Mouse (Mus musculus) T-helper 2 cell (primary cell): ENCODE measurements at regions not wholly inside any gene's neighbourhood (a gene's known extent, or its start where the extent isn't known, plus 50 kb on each side); places are given as distances from the start of the nearest gene placed in this dataset.

Source experiments
- in situ Hi-C: fragments of 300-600 bp; cut with MboI, MseI; formaldehyde crosslinking; loops from one replicate; pipeline ENCODE4 v1.15.1; 2025; ENCODE audit warnings: high pct_unique_total_duplicates

DNA sequence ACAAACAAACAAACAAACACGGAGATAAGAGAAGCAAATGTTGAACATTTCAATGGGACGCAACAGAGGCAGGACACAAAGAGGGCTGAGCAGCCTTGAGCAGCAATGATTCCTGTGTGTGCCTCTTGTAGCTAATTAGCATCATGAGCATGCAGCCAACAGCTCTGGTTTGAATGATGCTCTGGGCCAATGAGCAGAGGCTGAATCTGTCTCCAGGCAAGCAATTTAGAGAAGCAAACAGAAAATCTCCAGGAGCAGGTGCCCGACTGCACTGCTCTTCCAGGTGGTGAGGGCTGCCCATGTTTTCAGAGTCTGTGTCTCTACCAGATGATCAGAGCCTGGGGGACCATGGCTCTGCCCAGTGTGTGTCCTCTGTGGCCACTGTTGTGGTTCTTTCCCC is 532.2 kb upstream of the Tnp1 start:
- in situ Hi-C loops = no loop called here

DNA sequence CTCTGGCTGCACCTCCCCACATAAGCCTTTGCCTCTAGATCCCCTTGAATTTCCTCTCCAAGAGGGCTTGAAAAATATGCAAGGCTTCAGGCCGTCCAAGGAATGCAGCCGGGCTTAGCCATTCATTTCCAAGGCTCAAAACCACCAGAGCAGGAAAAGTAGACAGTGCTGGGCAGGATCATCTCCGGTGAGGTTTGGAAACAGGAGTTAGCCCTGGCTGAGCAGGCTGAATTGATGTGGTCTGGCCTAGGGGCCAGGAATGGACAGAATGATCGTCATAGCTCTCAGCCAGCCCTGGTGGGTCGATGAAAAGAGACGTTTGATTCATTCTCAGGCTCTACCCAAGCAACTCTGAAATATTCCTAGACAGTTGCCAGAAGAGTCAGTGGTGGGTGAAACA is 529.7 kb upstream of the Tnp1 start:
- in situ Hi-C loops = no loop called here

DNA sequence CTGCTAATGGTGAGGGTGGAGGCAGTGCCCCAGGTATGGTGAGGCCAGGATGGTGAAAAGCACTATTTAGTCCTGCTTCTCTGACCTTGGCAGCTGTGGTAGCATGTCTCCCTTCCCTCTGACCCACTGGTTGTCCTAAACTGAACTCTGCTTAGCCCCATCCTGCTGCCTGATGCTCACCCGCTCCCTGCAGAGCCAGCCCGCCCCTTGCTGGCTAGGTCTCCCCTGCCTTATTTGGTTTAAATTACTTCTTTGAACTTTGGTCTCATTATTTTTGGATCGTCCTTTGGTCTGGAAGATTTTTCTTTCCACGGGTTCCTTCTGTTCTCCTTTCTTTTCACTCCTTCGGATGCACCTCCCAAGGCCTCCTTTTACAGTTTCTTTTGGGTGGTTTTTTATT is 525.7 kb upstream of the Tnp1 start:
- in situ Hi-C loops = no loop called here

DNA sequence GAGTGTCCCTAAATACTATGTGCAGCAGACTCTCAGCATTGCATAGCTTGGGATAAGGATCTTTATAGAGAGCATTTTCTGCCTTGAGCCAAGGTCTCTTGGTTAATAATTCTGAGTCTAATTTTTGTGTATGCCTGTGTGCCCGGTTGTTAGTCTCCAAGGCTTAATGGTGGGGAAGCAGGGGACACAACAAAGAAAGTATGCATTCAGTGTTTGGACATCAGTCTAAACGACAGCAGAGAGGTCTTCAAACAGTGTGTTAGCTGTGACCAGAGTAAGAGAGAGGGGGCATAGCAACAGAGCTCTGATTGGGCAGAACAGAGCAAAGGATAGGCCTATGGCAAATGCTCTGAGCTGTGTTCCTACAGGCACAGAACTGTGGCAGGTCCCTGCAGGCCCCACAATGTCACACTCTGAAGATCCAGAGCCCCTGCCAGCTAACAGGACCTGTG is 522.7 kb upstream of the Tnp1 start:
- in situ Hi-C loops = no loop called here

DNA sequence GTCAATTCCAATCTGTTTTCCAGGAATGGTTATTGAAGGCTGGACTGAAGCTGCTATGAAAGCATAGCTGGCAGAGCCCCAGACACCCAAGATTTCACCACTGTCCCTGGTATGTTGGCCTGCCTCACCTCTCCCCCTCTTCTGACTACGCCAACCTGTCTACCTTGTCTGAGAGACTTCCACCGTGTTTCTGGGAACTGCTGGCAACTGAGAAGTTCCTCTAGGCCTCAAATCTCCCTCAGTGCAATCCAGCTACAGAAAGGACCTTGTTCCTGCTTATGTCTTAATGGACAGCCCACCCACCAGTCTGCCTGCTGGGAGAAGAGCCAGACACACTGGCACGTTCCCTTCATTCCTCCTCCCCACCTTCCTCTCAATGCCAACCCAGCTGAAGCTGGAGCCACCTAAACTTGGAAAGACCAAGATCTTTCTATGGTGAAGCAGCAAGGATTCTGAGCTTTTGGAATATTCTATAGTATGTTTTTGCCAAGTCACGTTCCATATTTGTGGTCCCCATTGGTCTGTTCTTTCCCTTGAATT is 520.1 kb upstream of the Tnp1 start:
- in situ Hi-C loops = no loop called here

DNA sequence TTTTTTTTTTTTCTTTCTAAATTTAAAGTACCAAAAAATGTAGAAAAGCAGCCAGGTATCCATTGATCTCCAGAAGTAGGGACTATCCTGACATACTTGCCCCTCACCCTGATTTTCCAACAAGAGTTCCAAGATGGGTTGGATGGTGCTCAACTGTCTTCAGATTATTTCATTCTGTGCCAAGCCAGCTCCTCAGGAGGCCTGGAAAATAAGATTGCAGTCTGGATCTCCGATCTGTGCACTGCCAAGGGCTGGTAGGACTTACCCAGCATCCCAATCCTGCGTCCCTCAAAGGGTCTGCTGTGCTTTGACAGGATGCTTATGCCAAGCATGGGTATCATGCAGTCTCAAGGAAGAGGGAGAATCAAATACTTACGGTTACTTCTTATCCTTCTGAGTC is 517.8 kb upstream of the Tnp1 start:
- in situ Hi-C loops = no loop called here

DNA sequence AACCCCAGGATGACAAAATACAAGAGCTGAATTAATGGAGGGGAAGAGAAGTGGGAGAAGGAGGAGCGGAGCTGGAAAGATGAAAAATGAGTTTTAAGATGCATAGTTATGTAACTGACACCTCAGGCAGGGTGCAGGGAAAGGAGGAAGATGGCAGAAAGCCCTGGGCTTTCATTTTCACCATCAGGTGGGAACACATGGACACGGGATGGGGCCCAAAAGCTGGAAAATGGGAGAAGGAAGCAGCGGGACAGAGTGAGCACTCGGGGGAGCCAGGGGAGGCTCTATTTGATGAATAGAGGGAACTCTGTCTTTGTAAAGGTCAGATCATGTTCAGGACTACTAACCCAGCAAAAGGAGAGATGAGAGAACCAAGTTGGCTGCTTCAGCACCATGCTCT is 516.6 kb upstream of the Tnp1 start:
- in situ Hi-C loops = no loop called here

DNA sequence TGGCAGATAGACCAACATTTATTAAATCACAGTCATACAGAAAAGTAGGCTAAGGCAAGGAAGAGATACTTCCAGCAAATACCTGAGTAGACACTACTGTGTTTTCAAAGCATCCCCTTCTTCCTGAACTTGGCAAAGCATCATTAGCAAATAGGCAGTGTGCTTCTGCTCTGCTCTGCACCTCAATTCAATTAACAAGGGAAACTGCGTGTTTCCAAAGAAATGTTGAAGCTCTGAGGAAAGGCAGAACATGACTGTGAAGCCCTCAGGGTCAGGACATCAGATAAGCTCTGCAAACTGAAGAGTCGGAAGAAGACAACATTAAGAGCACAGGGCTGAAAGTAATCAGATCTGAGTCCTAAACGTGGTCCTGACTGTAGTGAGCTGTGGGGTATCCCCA is 516.1 kb upstream of the Tnp1 start:
- in situ Hi-C loops = no loop called here

DNA sequence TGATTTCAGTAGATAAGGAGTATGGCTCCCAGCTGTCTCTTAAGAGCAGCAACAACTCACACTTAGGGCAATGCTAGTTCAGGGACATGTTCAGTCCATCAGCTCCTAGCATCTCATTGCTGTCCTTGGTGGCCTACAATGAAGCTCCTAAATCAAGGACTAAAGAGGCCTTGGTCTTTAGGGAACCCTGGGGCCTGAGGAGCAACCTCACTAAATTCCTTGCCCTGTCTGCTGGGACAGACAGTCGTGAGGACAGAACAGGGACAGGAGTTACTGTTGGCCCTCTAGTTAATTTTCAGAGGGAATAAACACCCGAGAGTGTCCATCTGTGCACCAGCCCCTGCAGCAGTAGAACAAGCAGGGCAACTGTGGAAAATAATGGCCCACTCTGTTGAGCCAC is 514.6 kb upstream of the Tnp1 start:
- in situ Hi-C loops = no loop called here

DNA sequence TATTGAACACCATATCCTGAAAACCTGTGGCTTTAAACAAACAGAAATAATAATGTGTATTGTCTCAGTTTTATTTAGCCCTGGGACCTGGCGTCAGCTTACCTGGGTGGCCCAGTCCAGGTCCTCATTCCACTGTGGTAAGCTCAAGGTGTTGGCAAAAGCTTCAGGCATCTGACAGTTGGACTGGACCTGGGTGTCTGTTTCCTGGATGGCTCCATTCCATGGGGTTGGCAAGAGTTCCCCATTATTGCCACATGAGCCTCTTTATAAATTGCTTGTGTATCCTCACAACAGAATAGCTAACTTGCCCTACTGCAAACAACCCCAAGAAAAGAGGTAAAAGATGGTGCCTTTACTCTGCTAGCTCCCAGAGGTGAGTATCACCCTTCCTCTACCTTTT is 512.9 kb upstream of the Tnp1 start:
- in situ Hi-C loops = no loop called here

DNA sequence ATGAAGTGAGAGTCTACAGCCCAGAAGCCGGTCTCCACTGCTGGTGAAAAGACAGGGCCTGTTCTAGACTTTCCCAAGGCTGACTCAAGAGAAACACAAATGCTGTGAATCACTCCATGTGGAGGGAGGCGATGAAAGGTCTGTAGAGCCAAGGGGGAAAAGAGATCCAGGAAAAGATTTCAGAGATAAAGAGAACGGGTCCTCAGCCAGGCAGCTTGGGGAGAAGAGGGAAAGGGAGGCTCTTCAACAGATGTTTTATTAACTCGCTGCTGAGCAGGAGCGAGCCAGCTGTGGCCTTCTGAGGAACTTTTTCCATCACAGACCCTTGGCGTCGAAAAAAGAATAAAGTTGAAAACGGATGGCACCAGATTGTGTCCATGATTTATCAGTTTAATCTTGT is 500.7 kb upstream of the Tnp1 start:
- in situ Hi-C loops = no loop called here

DNA sequence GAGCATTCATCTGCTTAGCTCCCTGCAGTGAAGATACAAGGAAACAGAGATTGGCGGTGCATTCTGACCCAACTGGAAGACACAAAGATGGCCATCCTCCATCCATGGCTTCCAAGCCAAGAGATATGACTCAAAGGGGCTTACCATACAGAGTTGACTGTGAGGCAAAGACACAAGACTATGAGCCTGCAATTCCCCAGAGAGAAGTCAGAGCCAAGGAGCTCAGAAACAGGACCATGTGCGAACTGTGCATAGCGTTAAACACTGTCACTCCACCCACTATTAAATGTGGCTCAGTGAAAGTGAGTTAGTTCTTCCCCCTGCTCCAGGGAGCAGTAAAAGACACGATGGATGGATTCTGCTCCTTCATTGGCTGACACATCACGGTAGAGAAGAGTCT is 500.1 kb upstream of the Tnp1 start:
- in situ Hi-C loops = no loop called here

DNA sequence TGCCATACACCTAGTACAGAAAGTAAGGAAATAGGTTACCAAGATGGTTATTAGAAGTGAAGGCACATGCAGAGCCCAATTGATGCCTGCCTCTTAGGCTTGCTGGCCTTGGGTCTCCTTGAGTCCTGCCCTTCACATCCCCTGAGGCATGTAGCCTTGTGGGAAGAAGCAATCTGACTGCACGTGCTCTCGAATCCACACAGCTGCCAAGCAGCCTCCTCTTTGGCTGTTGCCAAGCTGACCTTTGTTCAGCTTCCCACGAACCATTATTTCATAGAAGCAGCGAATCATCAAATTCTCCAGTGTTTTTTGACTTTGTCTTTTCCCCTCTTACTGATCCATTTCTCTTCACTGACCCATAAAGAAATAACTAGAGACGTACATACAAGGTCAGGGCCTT is 498.1 kb upstream of the Tnp1 start:
- in situ Hi-C loops = no loop called here

DNA sequence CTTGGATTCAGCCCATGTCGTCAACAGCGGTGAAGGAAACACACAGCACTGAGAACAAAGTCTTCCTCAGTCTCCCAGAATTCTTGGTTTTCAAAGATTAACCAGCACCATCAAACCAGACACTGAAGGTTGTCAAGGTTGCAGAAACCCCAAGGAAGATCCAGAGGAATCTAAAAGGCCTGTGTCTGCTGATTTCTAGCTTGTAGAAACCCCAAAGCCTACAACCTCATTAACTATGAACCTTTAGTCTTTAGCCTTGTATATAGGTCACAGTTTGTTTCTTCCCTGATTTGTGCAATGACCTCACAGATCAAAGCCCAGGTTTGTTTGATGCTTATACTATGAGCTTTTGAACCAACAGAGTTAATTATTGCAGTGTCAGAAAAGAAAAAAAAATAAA is 497.1 kb upstream of the Tnp1 start:
- in situ Hi-C loops = no loop called here

DNA sequence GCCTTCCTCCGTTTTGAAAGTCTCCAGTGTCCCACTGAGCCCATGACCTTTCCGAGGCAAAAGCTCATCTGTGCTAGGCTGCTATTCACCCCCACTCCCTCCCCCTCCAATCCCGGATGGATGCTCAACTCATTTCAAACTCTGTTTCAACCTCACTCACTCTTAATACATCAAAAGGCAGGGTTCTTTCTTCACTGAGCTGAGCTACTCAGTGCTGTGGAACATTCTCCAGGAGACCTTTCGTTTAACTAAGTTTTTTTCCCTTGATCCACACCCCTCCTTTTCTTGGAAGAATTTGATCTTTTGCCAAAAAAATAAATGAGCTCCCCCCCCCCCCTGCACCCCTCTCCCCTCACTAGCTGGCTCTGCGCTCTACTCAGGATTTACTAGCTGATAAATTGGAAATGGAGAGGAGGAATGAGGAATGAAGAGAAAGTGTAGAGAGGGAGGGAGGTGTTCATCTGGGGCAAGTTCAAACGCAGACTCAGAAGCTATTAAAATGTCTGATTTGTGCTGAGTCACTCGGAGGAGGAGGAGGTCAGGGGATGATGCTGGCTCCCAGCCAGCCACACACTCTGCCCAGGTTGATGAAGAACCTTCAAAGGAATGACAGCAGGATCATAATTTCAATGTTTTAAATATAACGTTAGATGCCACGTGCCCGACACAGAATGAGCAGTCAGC is 491.5 kb upstream of the Tnp1 start:
- in situ Hi-C loops = no loop called here

DNA sequence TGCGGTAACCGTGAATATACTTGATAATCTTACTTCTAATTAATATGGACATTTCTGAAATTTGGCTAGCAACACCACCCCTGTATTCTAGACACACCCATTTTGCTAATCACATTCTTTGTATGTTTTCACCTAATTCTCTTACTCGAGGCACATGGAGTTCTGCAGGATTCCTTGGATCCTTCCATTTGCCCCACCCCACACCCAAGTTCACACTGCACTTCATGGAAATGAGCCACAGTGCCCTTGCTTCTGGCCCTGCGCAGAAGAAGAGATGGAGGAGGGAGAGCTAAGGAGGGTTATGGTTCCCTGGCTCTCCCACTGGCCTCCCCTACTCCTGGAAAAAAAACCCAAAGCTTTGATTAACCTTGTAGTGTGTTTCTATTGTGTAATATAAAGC is 487.9 kb upstream of the Tnp1 start:
- in situ Hi-C loops = no loop called here

DNA sequence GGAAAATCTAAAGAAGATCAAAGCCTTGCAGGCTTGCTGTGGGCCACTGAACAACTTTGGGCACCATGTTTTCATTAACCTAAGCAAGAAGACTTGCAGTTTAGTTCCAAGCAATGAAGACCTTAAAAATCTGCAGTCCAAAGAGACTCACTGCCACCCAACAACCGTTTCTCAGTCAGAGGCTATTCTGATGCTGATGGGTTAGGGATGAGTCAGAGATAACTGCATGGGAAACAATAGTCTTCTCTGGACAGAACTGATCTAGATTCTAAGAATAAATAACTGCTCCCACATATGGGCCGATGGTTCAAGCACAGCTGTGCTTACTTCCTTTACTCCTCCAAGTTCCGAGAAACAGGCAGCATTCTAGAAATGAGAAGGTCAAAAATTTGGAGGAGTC is 485.0 kb upstream of the Tnp1 start:
- in situ Hi-C loops = no loop called here

DNA sequence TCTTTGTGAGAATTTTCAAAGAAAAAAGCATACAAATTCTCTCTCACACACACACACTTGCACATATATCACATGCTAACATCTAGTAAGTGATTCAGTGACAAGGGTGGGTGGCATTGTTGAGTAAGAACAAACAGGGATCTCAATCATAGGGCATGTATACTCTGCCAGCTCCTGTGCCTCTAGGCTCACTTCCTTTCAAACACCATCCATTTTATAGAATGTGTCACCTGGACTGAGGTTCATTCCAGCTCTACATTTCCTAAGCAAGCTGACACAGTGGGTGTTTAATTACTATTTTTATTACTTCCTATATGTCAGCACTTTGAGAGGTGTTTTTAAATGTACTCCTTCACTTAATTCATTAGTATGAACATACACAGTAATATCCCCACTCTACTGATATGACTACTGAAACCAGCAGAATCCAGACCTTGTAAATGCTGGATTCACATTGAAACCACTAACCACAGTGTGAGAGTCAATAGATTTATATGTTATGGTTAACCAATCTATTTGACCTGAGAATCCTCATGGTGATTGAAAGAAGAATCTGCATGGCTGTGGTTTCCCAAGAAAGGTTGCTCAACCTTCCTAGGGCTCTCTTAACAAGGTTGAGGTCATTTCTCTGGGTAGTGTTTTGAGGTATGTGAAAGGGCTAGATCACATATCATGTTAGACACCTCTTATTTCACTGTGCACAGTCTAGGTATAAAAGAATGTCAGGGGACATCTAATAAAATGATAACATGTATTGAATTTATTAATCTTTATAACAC is 480.5 kb upstream of the Tnp1 start:
- in situ Hi-C loops = no loop called here

DNA sequence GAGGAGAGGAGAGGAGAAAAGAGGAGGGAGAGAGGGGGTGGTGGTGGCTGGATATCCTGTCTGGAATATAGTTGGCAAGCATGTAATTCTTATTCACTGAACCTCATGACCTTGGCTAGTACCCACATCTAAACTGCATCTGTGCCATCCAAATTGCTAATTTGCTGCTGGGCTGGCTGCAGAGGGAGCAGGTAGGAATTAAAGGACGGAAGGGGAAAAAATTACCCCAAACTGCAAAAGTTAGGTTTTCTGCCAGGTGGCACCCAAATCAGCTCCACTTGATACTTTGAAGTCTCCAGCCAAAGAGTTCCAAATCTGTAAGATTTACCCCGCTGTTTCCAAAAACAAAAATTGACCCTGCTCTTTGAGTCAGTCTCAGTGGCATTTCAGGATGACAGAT is 466.2 kb upstream of the Tnp1 start:
- in situ Hi-C loops = no loop called here

DNA sequence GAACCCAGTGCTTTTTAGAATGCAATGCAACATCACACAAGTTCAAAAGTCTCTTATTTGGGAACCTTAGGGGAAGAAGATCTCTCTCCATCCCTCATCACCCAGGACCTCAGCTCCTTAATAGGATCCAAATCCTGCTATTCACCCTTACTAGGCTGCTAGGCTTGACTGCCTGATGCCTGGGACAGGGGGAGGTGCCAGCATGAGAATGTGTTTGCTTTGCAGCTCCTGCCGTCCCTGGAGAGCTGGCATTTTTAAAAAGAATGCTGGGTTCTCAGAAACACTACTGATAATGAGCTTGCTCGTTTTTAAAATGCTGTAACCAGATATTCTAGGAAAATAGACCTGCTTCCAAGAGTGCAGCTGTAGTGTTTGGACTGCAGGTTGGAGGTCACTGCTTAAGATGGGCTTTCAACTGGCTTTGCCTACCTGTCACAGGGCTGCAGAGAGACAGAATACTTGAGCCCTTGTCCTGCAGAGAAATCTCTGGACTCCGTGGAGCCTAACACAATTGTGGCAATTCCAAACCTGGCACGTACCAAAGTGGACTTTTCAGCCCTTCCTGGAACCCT is 463.7 kb upstream of the Tnp1 start:
- in situ Hi-C loops = no loop called here

DNA sequence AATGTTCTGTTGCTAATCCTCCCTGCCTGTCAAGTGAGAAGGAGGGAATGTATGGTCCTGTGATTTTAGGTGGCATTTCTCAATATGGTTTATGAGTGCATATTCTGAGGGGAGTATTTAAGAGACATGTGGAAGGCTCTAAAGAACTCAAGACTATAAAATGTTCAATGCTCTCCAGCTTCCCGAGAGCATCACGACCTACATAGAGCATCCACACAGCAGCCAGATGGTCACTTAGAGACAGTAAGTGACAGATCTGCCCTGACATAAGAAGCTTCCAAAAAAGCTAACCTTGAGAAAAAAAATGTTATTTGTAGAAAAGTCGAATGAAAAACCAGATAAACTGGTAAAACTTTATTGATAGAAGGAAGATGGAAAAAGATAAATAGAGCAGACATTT is 444.9 kb upstream of the Tnp1 start:
- in situ Hi-C loops = no loop called here

DNA sequence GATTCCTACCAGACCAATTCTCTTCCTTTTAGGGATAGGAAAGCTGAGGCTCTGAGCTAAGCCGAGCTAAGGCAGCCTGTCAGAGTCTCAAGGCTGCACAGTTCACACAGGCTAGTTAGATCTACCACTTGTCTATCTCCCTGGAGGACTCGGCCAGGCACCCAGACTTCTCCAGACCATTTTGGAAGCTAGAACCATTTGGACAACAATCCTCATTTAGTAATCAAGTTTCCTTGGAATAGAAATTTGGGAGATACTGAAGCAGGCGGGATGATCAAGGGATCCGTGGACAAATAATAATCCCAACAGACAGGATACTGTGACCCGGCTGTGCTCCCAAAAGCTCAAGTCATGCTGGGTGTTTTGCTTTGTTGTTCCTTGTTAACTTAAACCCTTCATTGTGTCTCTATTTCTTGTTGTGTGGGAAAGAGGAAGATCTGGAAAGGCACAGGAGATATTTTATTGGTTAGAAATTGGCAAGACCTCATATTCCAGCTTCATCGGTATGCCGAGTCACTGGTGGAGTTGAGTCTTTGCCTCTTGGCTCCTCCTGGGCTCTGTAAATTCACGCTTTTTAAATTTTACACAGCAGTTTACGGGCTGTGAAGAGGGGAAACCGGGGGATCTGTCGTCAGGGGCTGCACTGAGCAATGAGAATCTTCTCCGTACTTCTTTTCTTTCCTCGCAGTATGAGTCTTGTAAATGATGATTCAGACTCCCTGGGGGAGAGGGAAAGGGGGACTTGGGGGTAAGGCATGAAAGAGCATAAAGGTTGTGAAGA is 444.2 kb upstream of the Tnp1 start:
- in situ Hi-C loops = no loop called here
